ENCODE assay signal across 23 mouse cellular contexts in genomic region chr11:99547892-99548291, GRCm38 (mm10). TPM values are rescaled to one million over a fixed set of nuclear protein-coding genes. Genes with fewer than 3 reads are reported as not detected.
"Had no signal": no experiment of that assay in that cellular context is flagged by ENCODE, and none has a peak within 500 bp of the region (broad histone marks: within the 10 kb centered on the region; RNA-seq: fewer than 3 reads in every experiment).

No protein-coding gene starts in this region.

- H3K36me3 ChIP-seq: limb, embryonic 15.5 days; liver, embryonic 12.5 days; lung, embryonic 15.5 days; midbrain, embryonic 13.5 days; neural tube, embryonic 15.5 days had no signal

- H3K9me3 ChIP-seq: limb, embryonic 15.5 days; liver, embryonic 12.5 days; lung, embryonic 15.5 days; midbrain, embryonic 13.5 days; neural tube, embryonic 15.5 days had no signal

- H3K9ac ChIP-seq: limb, embryonic 15.5 days; liver, embryonic 12.5 days; lung, embryonic 15.5 days; midbrain, embryonic 13.5 days; neural tube, embryonic 15.5 days had no signal

- H3K27me3 ChIP-seq: limb, embryonic 15.5 days; liver, embryonic 12.5 days; lung, embryonic 15.5 days; midbrain, embryonic 13.5 days; neural tube, embryonic 15.5 days had no signal

- DNase-seq: kidney, adult 11 months; kidney, postnatal 25 days; layer of hippocampus, postnatal 36 days; right cerebral cortex, adult 18-20 months; right cerebral cortex, postnatal 25 days; thymus, adult 18-20 months; thymus, postnatal 25 days had no signal

- H3K4me2 ChIP-seq: limb, embryonic 15.5 days; liver, embryonic 12.5 days; lung, embryonic 15.5 days; midbrain, embryonic 13.5 days; neural tube, embryonic 15.5 days had no signal

- H3K4me1 ChIP-seq: limb, embryonic 15.5 days; liver, embryonic 12.5 days; lung, embryonic 15.5 days; midbrain, embryonic 13.5 days; neural tube, embryonic 15.5 days had no signal

- H3K4me3 ChIP-seq: limb, embryonic 15.5 days; liver, embryonic 12.5 days; lung, embryonic 15.5 days; midbrain, embryonic 13.5 days; myocyte; neural tube, embryonic 15.5 days had no signal

- ATAC-seq: liver, embryonic 12.5 days; midbrain, embryonic 13.5 days had no signal

- H3K27ac ChIP-seq: limb, embryonic 15.5 days; liver, embryonic 12.5 days; lung, embryonic 15.5 days; midbrain, embryonic 13.5 days; neural tube, embryonic 15.5 days had no signal

RNA-seq across cellular contexts. Expression of gene Krtap3-3, which starts 2.8 kb away (rescaled TPM):
- total RNA-seq: layer of hippocampus, postnatal 36 days; left cerebral cortex, adult 8-10 months; left cerebral cortex, postnatal 25 days; megakaryocyte-erythroid progenitor cell, adult 5-6 weeks had no signal
- polyA plus RNA-seq: kidney, embryonic 14.5 days; limb, embryonic 11.5 days; liver, embryonic 12.5 days; liver, embryonic 16.5 days; lung, embryonic 15.5 days; midbrain, embryonic 13.5 days; myocyte; neural tube, embryonic 11.5 days; neural tube, embryonic 15.5 days; small intestine, adult 2 months; stomach, embryonic 16.5 days; urinary bladder, adult 2 months had no signal

RNA-seq across cellular contexts. Expression of gene Krt40, which starts 4.9 kb away (rescaled TPM):
- total RNA-seq: layer of hippocampus, postnatal 36 days; left cerebral cortex, adult 8-10 months; left cerebral cortex, postnatal 25 days; megakaryocyte-erythroid progenitor cell, adult 5-6 weeks had no signal
- polyA plus RNA-seq: kidney, embryonic 14.5 days; limb, embryonic 11.5 days; limb, embryonic 15.5 days; liver, embryonic 12.5 days; liver, embryonic 16.5 days; lung, embryonic 15.5 days; midbrain, embryonic 13.5 days; myocyte; neural tube, embryonic 11.5 days; neural tube, embryonic 15.5 days; small intestine, adult 2 months; stomach, embryonic 16.5 days; urinary bladder, adult 2 months had no signal

RNA-seq across cellular contexts. Expression of gene Krtap3-2, which starts 8.8 kb away (rescaled TPM):
- total RNA-seq: layer of hippocampus, postnatal 36 days; left cerebral cortex, adult 8-10 months; left cerebral cortex, postnatal 25 days; megakaryocyte-erythroid progenitor cell, adult 5-6 weeks had no signal
- polyA plus RNA-seq: kidney, embryonic 14.5 days; limb, embryonic 11.5 days; limb, embryonic 15.5 days; liver, embryonic 12.5 days; liver, embryonic 16.5 days; lung, embryonic 15.5 days; midbrain, embryonic 13.5 days; myocyte; neural tube, embryonic 11.5 days; neural tube, embryonic 15.5 days; small intestine, adult 2 months; stomach, embryonic 16.5 days; urinary bladder, adult 2 months had no signal

RNA-seq across cellular contexts. Expression of gene Gm11939, which starts 11.4 kb away (rescaled TPM):
- total RNA-seq: layer of hippocampus, postnatal 36 days; left cerebral cortex, adult 8-10 months; left cerebral cortex, postnatal 25 days; megakaryocyte-erythroid progenitor cell, adult 5-6 weeks had no signal
- polyA plus RNA-seq: kidney, embryonic 14.5 days; limb, embryonic 11.5 days; limb, embryonic 15.5 days; liver, embryonic 12.5 days; liver, embryonic 16.5 days; lung, embryonic 15.5 days; midbrain, embryonic 13.5 days; myocyte; neural tube, embryonic 11.5 days; neural tube, embryonic 15.5 days; small intestine, adult 2 months; stomach, embryonic 16.5 days; urinary bladder, adult 2 months had no signal

RNA-seq across cellular contexts. Expression of gene Krtap3-1, which starts 18.5 kb away (rescaled TPM):
- total RNA-seq: layer of hippocampus, postnatal 36 days; left cerebral cortex, adult 8-10 months; left cerebral cortex, postnatal 25 days; megakaryocyte-erythroid progenitor cell, adult 5-6 weeks had no signal
- polyA plus RNA-seq: kidney, embryonic 14.5 days; limb, embryonic 11.5 days; liver, embryonic 12.5 days; liver, embryonic 16.5 days; lung, embryonic 15.5 days; midbrain, embryonic 13.5 days; myocyte; neural tube, embryonic 11.5 days; neural tube, embryonic 15.5 days; stomach, embryonic 16.5 days; urinary bladder, adult 2 months had no signal
